Mouse (Mus musculus) G1E (cell line): ENCODE data around the gene Paqr9. TPM values are rescaled to one million over a fixed set of nuclear protein-coding genes. Genes with fewer than 3 reads are reported as not detected.
"Not testable (repeated sequence)": the region's sequence is repeated elsewhere in the genome, so short reads cannot be mapped to it uniquely, and the experiment has no call there.

Experiments used
- ATAC-seq: 2 replicates; pipeline ENCODE4 v1.8.0; 2016; ENCODE audit warnings: mild to moderate bottlenecking; ENCODE audit not compliant: insufficient number of reproducible peaks, poor library complexity, low FRiP score, severe bottlenecking; ENCODE audit errors: extremely low read depth
- DNase-seq: peaks from one replicate; pipeline ENCODE4 v3.0.0; 2012; ENCODE audit warnings: low spot score
- H3K27me3 ChIP-seq: 2 replicates; pipeline ENCODE4 v1.6.1; 2012; ENCODE audit warnings: mild to moderate bottlenecking, low read length, inconsistent platforms; ENCODE audit not compliant: insufficient read depth
- H3K36me3 ChIP-seq: replicated peaks from 2 replicates; pipeline ENCODE3; 2012; ENCODE audit warnings: mild to moderate bottlenecking, inconsistent platforms
- H3K4me1 ChIP-seq: 2 replicates; pipeline ENCODE4 v1.6.1; 2012; ENCODE audit warnings: low read depth, low read length, inconsistent platforms, mixed read lengths; ENCODE audit not compliant: insufficient read depth
- H3K4me3 ChIP-seq: 2 replicates; pipeline ENCODE4 v1.5.1; 2012; ENCODE audit warnings: low read depth, mild to moderate bottlenecking, inconsistent platforms, low read length, moderate library complexity, mixed read lengths
- H3K9me3 ChIP-seq: replicated peaks from 2 replicates; pipeline ENCODE4 v1.6.1; 2012; ENCODE audit warnings: inconsistent platforms
- CTCF ChIP-seq: IDR thresholded peaks from 2 replicates; pipeline ENCODE4 v1.5.1; 2012; ENCODE audit warnings: low read depth, low read length, inconsistent platforms, mixed read lengths
- GATA1 ChIP-seq: IDR thresholded peaks from 2 replicates; pipeline ENCODE4 v1.6.1; 2012; ENCODE audit warnings: borderline replicate concordance, low read length, inconsistent platforms, mixed read lengths
- GATA2 ChIP-seq: IDR thresholded peaks from 2 replicates; pipeline ENCODE4 v1.6.1; 2012; ENCODE audit warnings: low read depth, low read length, inconsistent platforms, borderline replicate concordance
- POLR2AphosphoS5 ChIP-seq: IDR thresholded peaks from 2 replicates; pipeline ENCODE4 v1.6.1; 2012; ENCODE audit warnings: low read depth, low read length, inconsistent platforms; ENCODE audit not compliant: insufficient replicate concordance
- TAL1 ChIP-seq: conservative IDR thresholded peaks from 2 replicates; pipeline ENCODE4 v1.6.1; 2012; ENCODE audit warnings: low read depth, low read length, inconsistent platforms, mixed read lengths
- polyA plus RNA-seq: library from polyadenylated mRNA; stranded (reverse); fragments of >175 nt; gene quantifications from 2 replicates; pipeline ENCODE4 v1.2.3, GENCODE M21; 2012
- total RNA-seq, 2 experiments: library from RNA; stranded (forward) in 1 of 2; stranded (reverse) in 1 of 2; fragments of 200-1000 nt in 1 of 2; fragments of >200 nt in 1 of 2; fragmentation: Nextera tagmentation in 1 of 2; gene quantifications; 2 replicates each; pipeline ENCODE4 v1.2.3; 2014 to 2017

Gene Paqr9
- total RNA-seq (2014; fragmentation: Nextera tagmentation) (6.8 TPM in 1 of 2 replicates, not detected in the other), total RNA-seq (2017) (0.06 and 0.11 TPM in 2 replicates), polyA plus RNA-seq (not detected in 2 replicates)

DNA sequence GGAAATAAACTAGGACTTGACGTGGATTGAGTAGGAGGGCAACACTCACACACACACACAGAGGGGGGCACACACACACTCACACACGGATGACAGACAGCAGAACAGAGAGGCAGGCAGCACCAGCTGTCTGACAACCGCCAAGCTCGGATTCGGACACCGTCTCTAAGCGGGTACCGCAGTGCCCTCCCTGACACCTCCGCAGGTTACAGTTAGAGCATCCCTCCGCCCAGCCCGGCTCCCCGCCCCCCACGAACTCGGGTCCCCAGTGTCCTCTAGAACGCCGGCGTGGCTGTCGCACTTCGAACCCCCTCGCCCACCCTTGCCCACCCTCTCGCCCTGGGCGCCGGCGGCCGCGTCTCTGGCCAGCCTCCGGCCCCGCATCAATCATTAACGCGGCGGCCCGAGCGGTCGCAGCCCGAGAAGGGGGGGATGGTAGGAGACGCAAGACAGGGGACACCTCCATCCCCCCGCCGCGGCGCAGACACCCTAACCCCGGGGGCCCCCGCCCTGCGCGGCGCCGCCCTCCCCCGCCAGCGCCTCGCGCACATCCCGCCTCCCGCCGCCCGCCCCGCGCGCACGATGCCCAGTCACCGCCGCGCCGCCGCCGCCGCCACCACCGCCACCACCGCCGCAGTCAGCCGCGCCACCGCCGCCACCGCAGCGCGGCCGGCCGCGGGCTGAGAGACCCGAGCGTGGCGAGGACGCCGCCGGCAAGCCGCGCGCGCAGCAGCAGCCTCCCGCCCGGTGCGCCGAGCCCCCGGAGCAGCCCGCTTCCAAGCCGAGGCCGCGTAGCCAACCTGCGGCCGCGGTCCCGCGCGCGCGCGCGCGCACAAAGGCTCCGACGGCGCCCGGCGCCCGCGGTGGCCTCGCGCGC lies at the start of gene Paqr9:
Paqr9 (plus strand) TSS at position 599 of the 877 bp plus-strand sequence.
- no peaks in the 10 kb centered on the region for H3K36me3 ChIP-seq
- H3K4me1 ChIP-seq = peaks cover 5% of the 10 kb centered on the region; the same call in 1 of the 2 replicates
- H3K9me3 ChIP-seq = peaks cover 20% of the 10 kb centered on the region
- no peak for ATAC-seq
- TF ChIP-seq TAL1 (no peak), CTCF (no peak), POLR2AphosphoS5 (no peak), GATA1 (no peak), GATA2 (no peak)
- H3K4me3 ChIP-seq = peak within 1 kb of the TSS; percentile 13
- H3K27me3 ChIP-seq = no peaks in the 10 kb centered on the region
- no peak for DNase-seq

GRCm38 (mm10) chr9:95510693-95511404 lies 48.6 kb upstream of the Paqr9 start:
- Histone ChIP-seq H3K4me3 (peak overlapping the region; percentile 100), H3K36me3 (peaks cover 24% of the 10 kb centered on the region), H3K4me1 (peaks cover 35% of the 10 kb centered on the region), H3K27me3 (no peaks in the 10 kb centered on the region), H3K9me3 (no peaks in the 10 kb centered on the region)
- no peak for ATAC-seq
- TF ChIP-seq GATA2 = no peak
- TF ChIP-seq TAL1 = no peak
- no peak for TF ChIP-seq POLR2AphosphoS5
- TF ChIP-seq GATA1 = no peak
- DNase-seq = peak; percentile 12

- Histone ChIP-seq H3K27me3 (no peaks in the 10 kb centered on the region), H3K9me3 (no peaks in the 10 kb centered on the region), H3K4me3 (peak within 1 kb of the TSS; percentile 100), H3K36me3 (peaks cover 22% of the 10 kb centered on the region), H3K4me1 (peaks cover 33% of the 10 kb centered on the region)
- DNase-seq (peak; percentile 85), ATAC-seq (peak; percentile 79)
- TF ChIP-seq GATA1 (no peak), CTCF (no peak), TAL1 (no peak)
Measured at GRCm38 (mm10) chr9:95511472-95512330, 47.8 kb upstream of the Paqr9 start, which contains the start of gene U2surp. TSS of gene U2surp (minus strand) at chr9:95511996.

DNA sequence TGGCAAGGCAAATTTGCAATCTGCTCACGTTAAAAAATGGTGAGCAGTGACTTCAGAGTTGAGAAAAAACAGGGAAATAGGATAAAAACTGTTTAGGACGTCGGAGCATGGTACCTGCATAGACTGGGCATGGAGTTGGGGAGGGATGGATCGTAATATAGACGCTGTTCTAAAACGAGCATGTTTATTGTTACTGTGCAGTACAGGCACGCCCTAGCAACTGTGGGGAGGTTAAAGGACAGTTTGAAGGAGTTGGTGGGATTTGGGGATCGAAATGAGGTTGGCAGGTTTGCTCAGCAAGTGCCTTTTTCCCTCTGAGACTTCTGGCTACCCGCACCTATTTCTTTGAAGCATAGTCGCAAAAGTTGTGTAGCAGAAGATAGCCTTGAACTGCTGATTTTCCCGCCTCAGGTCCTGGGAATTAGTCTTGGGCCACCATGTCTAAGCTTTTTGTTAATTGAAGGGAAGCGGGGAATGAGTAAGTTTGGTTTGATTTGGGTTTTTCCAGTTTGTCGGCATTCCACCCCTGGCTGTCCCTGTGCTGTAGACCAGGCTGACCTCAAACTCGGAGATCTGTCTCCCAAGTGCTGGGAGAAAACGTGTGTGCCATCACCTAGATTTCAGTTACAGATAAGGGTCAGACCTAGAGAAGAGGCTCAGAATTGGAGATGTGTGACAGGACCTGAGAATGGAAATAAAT lies 47.0 kb upstream of the Paqr9 start:
- H3K9me3 ChIP-seq = no peaks in the 10 kb centered on the region
- H3K4me1 ChIP-seq = peaks cover 30% of the 10 kb centered on the region
- no peak for TF ChIP-seq POLR2AphosphoS5
- TF ChIP-seq TAL1 = no peak
- TF ChIP-seq GATA1 = no peak
- TF ChIP-seq CTCF = no peak
- no peak for TF ChIP-seq GATA2
- ATAC-seq = 0 out of 2 replicates have a peak, but pooled peaks have one; percentile 0
- peak overlapping the region; percentile 100 for H3K4me3 ChIP-seq
- H3K36me3 ChIP-seq = peaks cover 20% of the 10 kb centered on the region
- H3K27me3 ChIP-seq = no peaks in the 10 kb centered on the region
- peak; percentile 3 for DNase-seq

DNA sequence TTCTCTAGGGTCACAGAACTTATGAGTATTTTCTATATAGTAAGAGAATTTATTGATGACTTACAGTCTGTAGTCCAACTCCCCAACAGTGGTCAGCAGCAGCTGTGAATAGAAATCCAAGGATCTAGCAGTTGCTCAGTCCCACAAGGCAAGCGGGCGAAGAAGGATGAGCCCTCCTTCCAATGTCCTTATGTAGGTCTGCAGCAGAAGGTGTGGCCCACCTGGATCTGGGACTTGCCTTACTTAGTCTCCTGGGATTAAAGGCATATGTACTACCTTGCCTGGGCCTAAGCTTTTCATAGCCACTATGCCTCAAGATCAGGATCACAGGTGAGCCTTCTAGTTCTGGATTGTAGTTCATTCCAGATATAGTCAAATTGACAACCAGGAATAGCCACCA lies 45.7 kb upstream of the Paqr9 start:
- peaks cover 23% of the 10 kb centered on the region for H3K4me1 ChIP-seq
- no peaks in the 10 kb centered on the region for H3K27me3 ChIP-seq
- H3K4me3 ChIP-seq = no peak overlapping the region
- TF ChIP-seq POLR2AphosphoS5 = no peak
- TF ChIP-seq TAL1 = no peak
- no peak for TF ChIP-seq GATA2
- no peak for TF ChIP-seq CTCF
- TF ChIP-seq GATA1 = no peak
- peaks cover 11% of the 10 kb centered on the region for H3K36me3 ChIP-seq
- H3K9me3 ChIP-seq = no peaks in the 10 kb centered on the region
- ATAC-seq (no peak), DNase-seq (no peak)

DNA sequence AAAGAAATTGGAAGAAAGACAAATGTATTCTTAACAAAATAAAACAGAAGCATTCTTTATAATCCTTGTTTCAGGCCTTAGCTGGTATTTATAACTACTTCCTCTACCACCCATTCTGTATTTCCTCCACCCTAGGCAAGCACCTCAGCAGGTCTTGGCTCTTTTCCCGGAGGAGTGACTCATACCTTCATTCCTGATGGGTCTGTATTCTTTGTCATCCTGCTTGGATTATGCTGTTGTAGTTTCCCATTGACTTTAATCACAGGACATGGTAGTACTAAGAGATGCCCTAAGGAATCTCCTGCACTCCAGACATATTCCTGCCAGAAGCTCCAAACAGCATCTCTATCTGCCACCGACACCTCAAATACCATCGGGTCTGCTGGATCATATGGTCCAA lies 45.1 kb upstream of the Paqr9 start:
- not testable (repeated sequence) for H3K27me3 ChIP-seq, ATAC-seq, H3K9me3 ChIP-seq, H3K4me3 ChIP-seq, DNase-seq, H3K36me3 ChIP-seq
- H3K4me1 ChIP-seq = peaks cover 20% of the 10 kb centered on the region
